In the genomic region with DNA sequence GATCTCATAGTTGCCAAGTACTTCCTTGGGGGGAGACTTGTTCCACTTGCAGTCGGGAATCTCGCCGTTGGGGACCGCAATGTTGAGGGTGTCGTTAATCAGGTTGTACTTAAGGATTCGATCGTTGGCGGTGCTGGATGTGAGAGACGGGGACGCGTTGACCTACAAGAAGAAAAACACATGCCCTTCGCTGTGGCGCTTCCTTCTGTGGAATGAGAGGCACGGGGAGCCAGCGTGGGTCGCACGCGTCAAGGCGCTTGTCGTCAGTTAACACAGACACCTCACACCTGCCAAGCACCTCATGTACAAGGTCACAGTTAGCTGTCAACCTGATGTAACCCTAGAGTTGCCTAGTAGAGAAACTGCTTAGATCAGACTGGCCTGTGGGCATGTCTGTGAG, we compare ENCODE assay signal across 23 mouse cellular contexts. TPM values are rescaled to one million over a fixed set of nuclear protein-coding genes. Genes with fewer than 3 reads are reported as not detected.
DNase-seq lines count a peak whose midpoint lies in the region; ATAC-seq and TF ChIP-seq lines count a peak whose summit lies in the region.
"Had no signal": no experiment of that assay in that cellular context is flagged by ENCODE, and none has a peak within 500 bp of the region (broad histone marks: within the 10 kb centered on the region; RNA-seq: fewer than 3 reads in every experiment).

No protein-coding gene starts in this region.

- 44% methylated on average over 20 of the region's 20 CpGs for WGBS in heart, embryonic 14.5 days
- WGBS in heart, embryonic 11.5 days (ENCODE audit: insufficient replicate concordance): 59% methylated on average over 20 of the region's 20 CpGs

- no peak overlapping the region for H3K4me3 ChIP-seq in heart, embryonic 14.5 days (ENCODE audit: control insufficient read depth in 1 of 2, insufficient read depth in 1 of 2, low read depth in 1 of 2, low read length in 2 of 2)
- H3K4me3 ChIP-seq in heart, embryonic 11.5 days (ENCODE audit: low read depth, low read length): no peak overlapping the region
- H3K4me3 ChIP-seq: embryonic facial prominence, embryonic 10.5 days; forebrain, embryonic 13.5 days; heart, embryonic 15.5 days; hindbrain, embryonic 10.5 days; intestine, embryonic 15.5 days had no signal

- TF ChIP-seq CTCF in brain, embryonic 14.5 days (IDR thresholded peaks at IDR 0.05; ENCODE audit: borderline replicate concordance, extremely low read depth, insufficient read depth, insufficient read length): no peak

- no peak overlapping the region for H3K9ac ChIP-seq in heart, embryonic 14.5 days (ENCODE audit: low read length)
- H3K9ac ChIP-seq in heart, embryonic 11.5 days (ENCODE audit: low read depth, low read length): no peak overlapping the region
- H3K9ac ChIP-seq: forebrain, embryonic 13.5 days; forebrain, postnatal 0 days; heart, embryonic 15.5 days; hindbrain, embryonic 14.5 days; intestine, embryonic 15.5 days had no signal

- H3K9me3 ChIP-seq in heart, embryonic 14.5 days (ENCODE audit: control insufficient read depth, low read length): no peaks in the 10 kb centered on the region
- H3K9me3 ChIP-seq in heart, embryonic 11.5 days (replicated peaks; ENCODE audit: control insufficient read depth, low read length): no peaks in the 10 kb centered on the region
- H3K9me3 ChIP-seq: embryonic facial prominence, embryonic 10.5 days; forebrain, embryonic 13.5 days; heart, embryonic 15.5 days; hindbrain, embryonic 10.5 days; intestine, embryonic 15.5 days had no signal

- H3K4me2 ChIP-seq in heart, embryonic 14.5 days (ENCODE audit: low read length): 0 out of 2 replicates have a peak overlapping the region, but pooled peaks have one; percentile 2
- H3K4me2 ChIP-seq in heart, embryonic 11.5 days: no peak overlapping the region
- H3K4me2 ChIP-seq: forebrain, embryonic 13.5 days; heart, embryonic 15.5 days; hindbrain, embryonic 14.5 days; intestine, embryonic 15.5 days had no signal

- no peak for TF ChIP-seq POLR2A in brain, embryonic 14.5 days (IDR thresholded peaks at IDR 0.05; ENCODE audit: borderline replicate concordance, extremely low read depth, insufficient read depth, insufficient read length, poor library complexity, severe bottlenecking)

- peak; percentile 45 to 56 for DNase-seq in heart, adult 18-20 months
- DNase-seq in heart, postnatal 36 days: no peak
- peak; percentile 8 for DNase-seq in brain, embryonic 14.5 days (ENCODE audit: low read depth)
- DNase-seq in cerebellum, postnatal 4 days (ENCODE audit: low spot score in 2 of 2): no peak
- no peak for DNase-seq in frontal cortex, postnatal 10 days (ENCODE audit: low spot score in 2 of 2)
- DNase-seq: adrenal gland, postnatal 10 days; B cell, adult 2 months; cerebellum, adult 11-12 months; cerebellum, adult 9-10 months; cerebellum, postnatal 25 days; forebrain, postnatal 0 days; gastrocnemius, postnatal 10 days; kidney, adult 18-20 months; kidney, postnatal 10 days had no signal

- no peaks in the 10 kb centered on the region for H3K27me3 ChIP-seq in heart, embryonic 14.5 days (ENCODE audit: control insufficient read depth, insufficient read depth, low read length)
- H3K27me3 ChIP-seq in heart, embryonic 11.5 days (ENCODE audit: control insufficient read depth, insufficient read depth, low read length): no peaks in the 10 kb centered on the region
- H3K27me3 ChIP-seq: forebrain, embryonic 13.5 days; heart, embryonic 15.5 days; intestine, embryonic 15.5 days had no signal

- ATAC-seq in heart, embryonic 14.5 days (ENCODE audit: insufficient number of reproducible peaks, insufficient read depth, low FRiP score, low read depth): no peak
- no peak for ATAC-seq in heart, embryonic 11.5 days (replicated peaks; ENCODE audit: insufficient number of reproducible peaks, low FRiP score, low TSS enrichment)
- ATAC-seq: CD4-positive, CD25-positive, alpha-beta regulatory T cell, adult 4 months; forebrain, embryonic 13.5 days; forebrain, postnatal 0 days; intestine, embryonic 15.5 days had no signal

- H3K27ac ChIP-seq in heart, embryonic 14.5 days (replicated peaks in 1 of 2; ENCODE audit: control insufficient read depth in 1 of 2, insufficient read depth in 1 of 2, low read depth in 2 of 2, low read length in 2 of 2): no peak overlapping the region
- H3K27ac ChIP-seq in heart, embryonic 11.5 days (ENCODE audit: low read depth, low read length): no peak overlapping the region
- H3K27ac ChIP-seq: embryonic facial prominence, embryonic 10.5 days; forebrain, embryonic 13.5 days; heart, embryonic 15.5 days; hindbrain, embryonic 10.5 days; hindbrain, embryonic 14.5 days; intestine, embryonic 15.5 days had no signal

- intact Hi-C loops in heart, postnatal 36 days (cut with DNase I): no loop called here

- H3K36me3 ChIP-seq in heart, embryonic 14.5 days (ENCODE audit: control insufficient read depth, insufficient read depth, low read length): peaks cover 18% of the 10 kb centered on the region
- H3K36me3 ChIP-seq in heart, embryonic 11.5 days (ENCODE audit: control insufficient read depth, insufficient read depth, low read length): no peaks in the 10 kb centered on the region

- peaks cover 14 to 20% of the 10 kb centered on the region in 2 experiments; a peak in 3 of 4 replicates for H3K4me1 ChIP-seq in heart, embryonic 14.5 days (ENCODE audit: control insufficient read depth in 2 of 2, insufficient read depth in 2 of 2, low read length in 2 of 2)
- peaks cover 14% of the 10 kb centered on the region for H3K4me1 ChIP-seq in heart, embryonic 11.5 days (ENCODE audit: control insufficient read depth, insufficient read depth, low read length)
- H3K4me1 ChIP-seq: forebrain, embryonic 13.5 days; intestine, embryonic 15.5 days had no signal

RNA-seq across cellular contexts. Expression of gene Ttll1, which starts 21.2 kb away (rescaled TPM):
- 10 to 100 TPM; 60.1 TPM for total RNA-seq in heart, adult 18-20 months (2021)
- total RNA-seq in heart, postnatal 36 days (2021): 10 to 100 TPM; 47.3 to 53.2 TPM
- 17.6 and 17.8 TPM in 2 replicates for polyA plus RNA-seq in heart, embryonic 14.5 days (2014; fragmentation: Nextera tagmentation; extraction: Ambion mirVana)
- 18.7 and 20.4 TPM in 2 replicates for polyA plus RNA-seq in heart, embryonic 11.5 days (2014; fragmentation: Nextera tagmentation; extraction: Ambion mirVana)
- 58.1 and 89.6 TPM in 2 replicates for polyA plus RNA-seq in brain, embryonic 14.5 days (2012; rRNA removed)

RNA-seq across cellular contexts. Expression of gene Pacsin2, which starts 25.1 kb away (rescaled TPM):
- total RNA-seq in heart, adult 18-20 months (2021): 100 to 1,000 TPM; 232 to 280 TPM
- 100 to 1,000 TPM; 174 to 191 TPM for total RNA-seq in heart, postnatal 36 days (2021)
- polyA plus RNA-seq in heart, embryonic 14.5 days (2014; fragmentation: Nextera tagmentation; extraction: Ambion mirVana): 53.0 and 53.3 TPM in 2 replicates
- polyA plus RNA-seq in heart, embryonic 11.5 days (2014; fragmentation: Nextera tagmentation; extraction: Ambion mirVana): 55.0 and 60.0 TPM in 2 replicates
- 23.7 and 31.4 TPM in 2 replicates for polyA plus RNA-seq in brain, embryonic 14.5 days (2012; rRNA removed)

RNA-seq across cellular contexts. Expression of gene Bik, which starts 37.2 kb away (rescaled TPM):
- 1 to 10 TPM; 5.7 to 6.5 TPM for total RNA-seq in heart, adult 18-20 months (2021)
- 10 to 100 TPM; 11.6 to 13.1 TPM for total RNA-seq in heart, postnatal 36 days (2021)
- 34.9 and 37.2 TPM in 2 replicates for polyA plus RNA-seq in heart, embryonic 14.5 days (2014; fragmentation: Nextera tagmentation; extraction: Ambion mirVana)
- 31.5 and 33.0 TPM in 2 replicates for polyA plus RNA-seq in heart, embryonic 11.5 days (2014; fragmentation: Nextera tagmentation; extraction: Ambion mirVana)
- 0.71 and 1.3 TPM in 2 replicates for polyA plus RNA-seq in brain, embryonic 14.5 days (2012; rRNA removed)
- total RNA-seq: forebrain, postnatal 0 days had no signal

Comparison
In these comparisons a context has a peak if more than half of its experiments do, and no peak if none do; other contexts are left out.
1. DNase-seq: peak in heart, adult 18-20 months (2 of 2) and brain, embryonic 14.5 days (single experiment); none in heart, postnatal 36 days (0 of 2), cerebellum, postnatal 4 days (0 of 2) and frontal cortex, postnatal 10 days (0 of 2).
2. RNA of gene Bik, which starts 37.2 kb away (polyA plus RNA-seq): 34.9 to 37.2 TPM in heart, embryonic 14.5 days and 31.5 to 33.0 TPM in heart, embryonic 11.5 days; 0.71 to 1.3 TPM in brain, embryonic 14.5 days; every median in the first group is over 10 times any median in the second.